Mouse (Mus musculus) ES-Bruce4 (cell line): ENCODE results near the gene Izumo4. TPM values are rescaled to one million over a fixed set of nuclear protein-coding genes. Genes with fewer than 3 reads are reported as not detected.

Experiments
- H3K27ac ChIP-seq: 2 replicates; pipeline ENCODE4 v1.5.1; 2012; ENCODE audit warnings: low read length, inconsistent platforms; ENCODE audit not compliant: insufficient read depth
- H3K27me3 ChIP-seq: 2 replicates; pipeline ENCODE4 v1.6.1; 2012; ENCODE audit warnings: mild to moderate bottlenecking, low read length, inconsistent platforms; ENCODE audit not compliant: control insufficient read depth, poor library complexity, insufficient read depth, severe bottlenecking
- H3K36me3 ChIP-seq: 2 replicates; pipeline ENCODE4 v1.6.1; 2012; ENCODE audit warnings: inconsistent platforms, mild to moderate bottlenecking, low read length, moderate library complexity; ENCODE audit not compliant: control insufficient read depth, poor library complexity, insufficient read depth, severe bottlenecking
- H3K4me1 ChIP-seq: one replicate; pipeline ENCODE4 v1.8.1; 2011; ENCODE audit warnings: low read length; ENCODE audit not compliant: control insufficient read depth, insufficient read depth
- H3K4me3 ChIP-seq: 2 replicates; pipeline ENCODE4 v1.5.1; 2011; ENCODE audit warnings: low read depth, mild to moderate bottlenecking, low read length
- H3K9ac ChIP-seq: 2 replicates; pipeline ENCODE4 v1.6.1; 2012; ENCODE audit warnings: low read depth, mild to moderate bottlenecking, inconsistent platforms; ENCODE audit not compliant: poor library complexity, severe bottlenecking
- H3K9me3 ChIP-seq: replicated peaks from 2 replicates; pipeline ENCODE4 v1.6.1; 2012; ENCODE audit warnings: mild to moderate bottlenecking, low read length, inconsistent platforms; ENCODE audit not compliant: control insufficient read depth, poor library complexity, insufficient read depth, severe bottlenecking
- CTCF ChIP-seq: IDR thresholded peaks from one replicate; pipeline ENCODE4 v1.8.1; 2011; ENCODE audit warnings: low read depth, low read length
- EP300 ChIP-seq: IDR thresholded peaks from 2 replicates; pipeline ENCODE4 v1.6.1; 2011; ENCODE audit warnings: low read depth, low read length; ENCODE audit not compliant: insufficient read depth
- POLR2A ChIP-seq: IDR thresholded peaks from one replicate; pipeline ENCODE4 v1.8.1; 2011; ENCODE audit warnings: low read length; ENCODE audit not compliant: insufficient read depth
- polyA plus RNA-seq: library from polyadenylated mRNA; stranded (reverse); fragments of >200 nt; gene quantifications from 2 replicates; pipeline ENCODE4 v1.2.4, GENCODE M21; 2011; ENCODE audit warnings: low read depth; ENCODE audit not compliant: missing spikeins, insufficient read depth, insufficient read length

Izumo4 gene
- polyA plus RNA-seq, 1 experiment = 7.2 TPM

GRCm38 (mm10) chr10:80741146-80741545 lies 39.2 kb downstream of the Izumo4 start:
- Histone ChIP-seq H3K4me3 (peak overlapping the region; percentile 87), H3K36me3 (no peaks in the 10 kb centered on the region), H3K27ac (no peak overlapping the region), H3K9ac (peak overlapping the region; percentile 84), H3K9me3 (no peaks in the 10 kb centered on the region), H3K4me1 (no peaks in the 10 kb centered on the region), H3K27me3 (no peaks in the 10 kb centered on the region)
- TF ChIP-seq POLR2A = no peak
- TF ChIP-seq CTCF = no peak
- TF ChIP-seq EP300 = no peak

- no peaks in the 10 kb centered on the region for H3K9me3 ChIP-seq
- H3K4me1 ChIP-seq = no peaks in the 10 kb centered on the region
- H3K4me3 ChIP-seq = peak overlapping the region; percentile 87
- no peak overlapping the region for H3K27ac ChIP-seq
- H3K27me3 ChIP-seq = no peaks in the 10 kb centered on the region
- no peak for TF ChIP-seq CTCF
- no peak for TF ChIP-seq POLR2A
- no peak for TF ChIP-seq EP300
- H3K36me3 ChIP-seq = no peaks in the 10 kb centered on the region
- H3K9ac ChIP-seq = peak overlapping the region; percentile 84
Measured at GRCm38 (mm10) chr10:80741634-80742179, 39.7 kb downstream of the Izumo4 start.

DNA sequence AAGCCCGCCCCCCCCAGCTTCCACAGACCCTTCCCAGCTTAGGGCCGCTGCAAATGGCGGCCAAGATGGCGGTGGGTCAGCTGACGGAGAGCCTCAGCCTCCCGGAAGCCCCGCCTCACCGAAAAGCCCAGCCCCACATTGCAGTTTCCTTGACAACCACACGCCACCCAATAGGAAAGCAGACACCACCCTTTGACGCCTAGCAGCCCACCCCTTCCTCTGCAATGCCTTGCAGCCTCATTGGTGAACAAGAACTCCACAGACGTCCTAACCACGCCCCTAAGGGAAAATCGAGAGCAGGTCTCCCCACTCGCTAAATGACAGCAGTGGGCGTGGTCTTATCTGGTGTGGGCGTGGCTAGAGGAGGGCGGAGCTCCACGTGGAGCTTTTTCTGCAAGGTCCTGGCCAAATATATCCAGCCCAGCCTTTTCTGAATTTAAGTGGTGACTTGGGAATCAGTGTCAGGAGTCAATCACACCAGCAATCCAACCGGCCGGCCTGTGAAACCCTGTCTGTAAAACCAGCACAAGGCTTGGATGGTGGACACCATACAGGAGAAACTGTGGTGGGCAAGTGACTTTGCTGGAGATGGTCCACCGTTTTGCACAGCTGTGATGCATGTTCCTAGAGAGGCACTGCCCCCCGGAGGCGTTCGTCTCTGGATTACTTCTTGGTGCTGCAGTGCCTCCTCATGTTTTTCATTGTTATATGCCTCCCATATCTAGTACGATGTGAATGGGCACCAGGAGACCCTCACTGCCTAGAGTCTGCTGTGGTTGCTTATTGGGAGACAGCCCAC lies 40.4 kb downstream of the Izumo4 start, which contains the start of gene Ap3d1:
Gene Ap3d1 (minus strand): TSS at position 85 of the 799 bp plus-strand sequence.
- Histone ChIP-seq H3K9ac (peak within 1 kb of the TSS; percentile 84), H3K27ac (no peak within 1 kb of the TSS), H3K9me3 (no peaks in the 10 kb centered on the region), H3K36me3 (no peaks in the 10 kb centered on the region), H3K4me3 (peak within 1 kb of the TSS; percentile 87), H3K4me1 (no peaks in the 10 kb centered on the region), H3K27me3 (no peaks in the 10 kb centered on the region)
- TF ChIP-seq POLR2A = no peak
- no peak for TF ChIP-seq CTCF
- TF ChIP-seq EP300 = no peak

DNA sequence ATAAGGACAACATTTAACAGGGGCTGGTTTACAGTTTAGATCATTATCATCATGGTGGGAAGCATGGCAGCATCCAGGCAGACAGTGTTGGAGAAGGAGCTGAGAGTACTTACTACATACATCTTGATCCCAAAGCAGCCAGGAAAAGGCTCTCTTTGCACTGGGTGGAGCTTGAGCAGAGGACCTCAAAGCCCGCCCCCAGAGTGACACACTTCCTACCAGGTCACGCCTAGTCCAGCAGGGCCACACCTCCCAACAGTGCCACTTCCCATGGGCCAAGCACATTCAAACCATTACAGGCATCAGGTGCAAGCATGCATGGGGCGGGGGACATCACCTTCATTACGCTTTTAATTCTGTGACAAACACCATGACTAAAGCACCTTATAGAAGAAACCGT lies 42.3 kb downstream of the Izumo4 start:
- TF ChIP-seq POLR2A (peak; percentile 41), CTCF (no peak), EP300 (no peak)
- no peaks in the 10 kb centered on the region for H3K27me3 ChIP-seq
- H3K36me3 ChIP-seq = no peaks in the 10 kb centered on the region
- no peak overlapping the region for H3K27ac ChIP-seq
- no peaks in the 10 kb centered on the region for H3K4me1 ChIP-seq
- H3K9ac ChIP-seq = no peak overlapping the region
- H3K9me3 ChIP-seq = no peaks in the 10 kb centered on the region
- peak overlapping the region; percentile 12; the same call in 1 of the 2 replicates for H3K4me3 ChIP-seq

GRCm38 (mm10) chr10:80747410-80747809 lies 45.4 kb downstream of the Izumo4 start:
- no peak overlapping the region for H3K4me3 ChIP-seq
- TF ChIP-seq EP300 (no peak), CTCF (peak; percentile 98), POLR2A (no peak)

GRCm38 (mm10) chr10:80748609-80749008 lies 46.6 kb downstream of the Izumo4 start:
- Histone ChIP-seq H3K36me3 (no peaks in the 10 kb centered on the region), H3K27ac (no peak overlapping the region), H3K4me3 (no peak overlapping the region), H3K9ac (no peak overlapping the region), H3K27me3 (no peaks in the 10 kb centered on the region), H3K4me1 (no peaks in the 10 kb centered on the region), H3K9me3 (no peaks in the 10 kb centered on the region)
- no peak for TF ChIP-seq CTCF
- no peak for TF ChIP-seq EP300
- TF ChIP-seq POLR2A = no peak

More at GRCm38 (mm10) chr10:80747410-80747809, 45.4 kb downstream of the Izumo4 start:
- H3K9me3 ChIP-seq = no peaks in the 10 kb centered on the region
- no peaks in the 10 kb centered on the region for H3K4me1 ChIP-seq
- H3K9ac ChIP-seq = no peak overlapping the region
- no peaks in the 10 kb centered on the region for H3K36me3 ChIP-seq
- no peak overlapping the region for H3K27ac ChIP-seq
- no peaks in the 10 kb centered on the region for H3K27me3 ChIP-seq
